Mouse (Mus musculus) lung, embryonic 14.5 days (tissue): ENCODE results near the gene Capza2. TPM values are rescaled to one million over a fixed set of nuclear protein-coding genes. Genes with fewer than 3 reads are reported as not detected.

Experiments
- ATAC-seq: fragments of 200-750 bp; cut with Nextera tagmentation; 2 replicates; pipeline ENCODE4 v1.8.0; 2017; ENCODE audit warnings: mild to moderate bottlenecking, moderate TSS enrichment, moderate library complexity; ENCODE audit not compliant: insufficient read depth
- DNase-seq: peaks from one replicate; pipeline ENCODE4 v3.0.0-alpha.2; 2015
- H3K27ac ChIP-seq: fragments of 300-500 bp; sonication (generic); 2 replicates; pipeline ENCODE4 v1.5.1; 2014; ENCODE audit warnings: low read depth, mild to moderate bottlenecking, moderate library complexity
- H3K27me3 ChIP-seq: fragments of 300-500 bp; sonication (generic); 2 replicates; pipeline ENCODE4 v1.6.1; 2014; ENCODE audit warnings: low read length, control low read depth; ENCODE audit not compliant: insufficient read depth
- H3K36me3 ChIP-seq: fragments of 300-500 bp; sonication (generic); 2 replicates; pipeline ENCODE4 v1.6.1; 2014; ENCODE audit warnings: control low read depth; ENCODE audit not compliant: insufficient read depth
- H3K4me1 ChIP-seq: fragments of 300-500 bp; sonication (generic); 2 replicates; pipeline ENCODE4 v1.6.1; 2014; ENCODE audit warnings: antibody characterized with exemption, control low read depth; ENCODE audit not compliant: insufficient read depth
- H3K4me2 ChIP-seq: fragments of 300-500 bp; sonication (generic); 2 replicates; pipeline ENCODE4 v1.6.1; 2014; ENCODE audit warnings: mild to moderate bottlenecking
- H3K4me3 ChIP-seq: fragments of 300-500 bp; sonication (generic); 2 replicates; pipeline ENCODE4 v1.5.1; 2014; ENCODE audit warnings: low read depth, low read length
- H3K9ac ChIP-seq: fragments of 300-500 bp; sonication (generic); 2 replicates; pipeline ENCODE4 v1.6.1; 2014
- H3K9me3 ChIP-seq: fragments of 300-500 bp; sonication (generic); 2 replicates; pipeline ENCODE4 v1.6.1; 2016; ENCODE audit warnings: low read depth, low read length, control low read depth
- CTCF ChIP-seq: IDR thresholded peaks from 2 replicates; pipeline ENCODE4 v1.5.1; 2016; ENCODE audit warnings: antibody characterized with exemption, low read depth
- WGBS: fragments of 180-500 bp; shearing (Covaris S2); extraction: QIAGEN DNeasy Blood & Tissue Kit; methylation state at CpG from one replicate; pipeline ENCODE4 v1.1.7; 2014; 5-methylcytosine and 5-hydroxymethylcytosine counted together
- polyA plus RNA-seq: library from polyadenylated mRNA; unstranded; fragments of >200 nt; fragmentation: Nextera tagmentation; extraction: Ambion mirVana; gene quantifications from 2 replicates; pipeline ENCODE4 v1.2.1, GENCODE M21; 2014

The Capza2 gene
- polyA plus RNA-seq, 1 experiment from 2014 or later, result 247 TPM

DNA sequence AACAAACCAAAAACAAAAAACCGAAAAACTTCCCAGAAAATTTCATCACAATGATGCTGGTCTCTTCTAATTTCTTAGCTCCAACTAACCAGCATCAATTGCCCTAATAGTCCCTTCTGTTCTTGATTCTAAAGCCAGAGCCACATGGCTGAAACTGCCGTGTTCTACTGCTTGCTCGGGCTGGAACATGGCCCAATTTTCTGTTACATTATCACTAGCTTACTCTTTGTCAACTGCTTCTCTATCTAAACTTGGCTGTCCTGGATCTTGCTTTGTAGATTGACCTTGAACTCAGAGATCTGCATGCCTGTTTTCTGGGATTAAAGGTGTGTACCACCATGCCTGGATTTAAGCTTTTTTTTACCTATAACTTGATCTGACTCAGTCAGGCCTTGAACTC is 69.9 kb downstream of the Capza2 start:
- WGBS, result 83% methylated on average over 3 of the region's 3 CpGs
- Histone ChIP-seq H3K27ac (no peak overlapping the region), H3K36me3 (no peaks in the 10 kb centered on the region), H3K4me3 (no peak overlapping the region), H3K27me3 (no peaks in the 10 kb centered on the region), H3K9me3 (no peaks in the 10 kb centered on the region), H3K9ac (no peak overlapping the region), H3K4me1 (peaks cover 4% of the 10 kb centered on the region; the same call in 1 of the 2 replicates), H3K4me2 (no peak overlapping the region)
- no peak for DNase-seq
- no peak for ATAC-seq
- TF ChIP-seq CTCF, result no peak

Other genes with a start within 250 kb of the Capza2 start
- gene Met, start 172.4 kb upstream of the Capza2 start, polyA plus RNA-seq, result 10.7 and 12.5 TPM in 2 replicates
- gene St7, start 56.7 kb downstream of the Capza2 start, polyA plus RNA-seq, result 44.0 and 48.7 TPM in 2 replicates